Mouse (Mus musculus): ENCODE results near the gene Aff4. TPM values are rescaled to one million over a fixed set of nuclear protein-coding genes. Genes with fewer than 3 reads are reported as not detected.
"Not testable (repeated sequence)": the region's sequence is repeated elsewhere in the genome, so short reads cannot be mapped to it uniquely, and the experiment has no call there.

Aff4 gene
- polyA plus RNA-seq, 1 experiment from 2014 or later: 30.5 TPM

DNA sequence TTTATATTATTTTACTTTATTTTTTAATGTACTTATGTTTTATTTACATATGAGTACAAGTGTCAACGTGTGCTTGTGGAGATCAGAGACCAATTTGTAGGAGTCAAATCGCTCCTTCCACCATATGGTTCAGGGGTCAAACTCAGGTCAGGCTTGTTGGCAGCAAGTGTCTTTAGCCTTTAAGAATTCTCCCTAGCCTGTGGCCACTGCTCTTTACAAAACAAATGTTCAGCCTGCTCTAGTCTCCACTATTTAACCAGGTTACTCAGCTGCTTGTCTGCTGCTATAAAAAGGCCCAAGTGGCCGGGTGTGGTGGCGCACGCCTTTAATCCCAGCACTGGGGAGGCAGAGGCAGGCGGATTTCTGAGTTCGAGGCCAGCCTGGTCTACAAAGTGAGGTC, 32.6 kb upstream of the Aff4 start:
- Histone ChIP-seq H3K9me3 (replicated peaks) (no peaks in the 10 kb centered on the region), H3K4me2 (no peak overlapping the region), H3K27me3 (no peaks in the 10 kb centered on the region), H3K27ac (no peak overlapping the region), H3K9ac (no peak overlapping the region), H3K4me3 (no peak overlapping the region), H3K36me3 (no peaks in the 10 kb centered on the region), H3K4me1 (replicated peaks) (0 out of 2 replicates have a peak, but pooled peaks cover 2% of the 10 kb centered on the region)
- ATAC-seq (replicated peaks; ENCODE audit: insufficient number of reproducible peaks, insufficient read depth, low FRiP score, low read depth): no peak
- WGBS: 76% methylated on average over 7 of the region's 7 CpGs

GRCm38 (mm10) chr11:53318568-53318967, 32.1 kb upstream of the Aff4 start:
- H3K27me3 ChIP-seq; H3K4me1 ChIP-seq (replicated peaks); ATAC-seq (replicated peaks; ENCODE audit: insufficient number of reproducible peaks, insufficient read depth, low FRiP score, low read depth); H3K27ac ChIP-seq; H3K36me3 ChIP-seq; H3K4me2 ChIP-seq; H3K9ac ChIP-seq; H3K4me3 ChIP-seq; H3K9me3 ChIP-seq (replicated peaks): not testable (repeated sequence)
- 96% methylated on average over 3 of the region's 3 CpGs for WGBS

- H3K9me3 ChIP-seq (replicated peaks); H3K4me1 ChIP-seq (replicated peaks); H3K4me3 ChIP-seq; ATAC-seq (replicated peaks; ENCODE audit: insufficient number of reproducible peaks, insufficient read depth, low FRiP score, low read depth); H3K9ac ChIP-seq; H3K4me2 ChIP-seq; H3K27me3 ChIP-seq; H3K27ac ChIP-seq; H3K36me3 ChIP-seq: not testable (repeated sequence)
- 89% methylated on average over 13 of the region's 13 CpGs for WGBS
Measured at GRCm38 (mm10) chr11:53319867-53320266, 30.8 kb upstream of the Aff4 start.

DNA sequence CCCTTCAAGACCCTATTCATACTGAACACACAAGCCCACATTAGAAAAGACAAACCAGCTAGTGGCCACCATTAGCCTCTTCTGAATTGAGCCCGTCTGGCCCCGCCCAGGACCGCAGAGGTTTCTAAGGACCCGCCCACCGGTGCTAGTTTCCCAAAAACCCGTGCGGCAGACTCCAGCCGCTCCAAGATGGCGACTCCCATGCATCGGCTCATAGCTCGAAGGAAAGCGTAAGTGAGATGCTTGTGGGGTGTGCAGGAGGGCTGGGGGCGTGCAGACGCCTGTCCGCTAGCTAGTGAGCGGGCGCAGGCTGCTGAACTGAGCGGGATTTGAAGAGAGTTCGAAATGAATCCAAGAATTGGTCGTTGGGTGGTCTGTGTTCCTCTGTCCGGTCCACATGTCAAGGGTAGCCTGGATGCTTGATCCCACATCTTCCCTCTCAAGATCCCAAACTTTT, 26.1 kb upstream of the Aff4 start, which contains the start of gene Zcchc10:
Gene Zcchc10, plus strand, starts transcription at position 168 of the 457 bp plus-strand sequence.
- ATAC-seq (replicated peaks; ENCODE audit: insufficient number of reproducible peaks, insufficient read depth, low FRiP score, low read depth): peak; percentile 92
- WGBS: 0% methylated on average over 21 of the region's 21 CpGs
- Histone ChIP-seq H3K9me3 (replicated peaks) (no peaks in the 10 kb centered on the region), H3K36me3 (peaks cover 25% of the 10 kb centered on the region), H3K27ac (peak within 1 kb of the TSS; percentile 65), H3K9ac (peak within 1 kb of the TSS; percentile 72), H3K27me3 (no peaks in the 10 kb centered on the region), H3K4me3 (peak within 1 kb of the TSS; percentile 77), H3K4me2 (peak within 1 kb of the TSS; percentile 71), H3K4me1 (replicated peaks) (peaks cover 8% of the 10 kb centered on the region)

GRCm38 (mm10) chr11:53330325-53330724, 20.3 kb upstream of the Aff4 start:
- Histone ChIP-seq H3K9ac (no peak overlapping the region), H3K36me3 (peaks cover 60% of the 10 kb centered on the region), H3K4me2 (no peak overlapping the region), H3K27ac (no peak overlapping the region), H3K27me3 (no peaks in the 10 kb centered on the region), H3K9me3 (replicated peaks) (no peaks in the 10 kb centered on the region), H3K4me1 (replicated peaks) (peaks cover 4% of the 10 kb centered on the region), H3K4me3 (no peak overlapping the region)
- 68% methylated on average over 7 of the region's 7 CpGs for WGBS
- ATAC-seq (replicated peaks; ENCODE audit: insufficient number of reproducible peaks, insufficient read depth, low FRiP score, low read depth): no peak

DNA sequence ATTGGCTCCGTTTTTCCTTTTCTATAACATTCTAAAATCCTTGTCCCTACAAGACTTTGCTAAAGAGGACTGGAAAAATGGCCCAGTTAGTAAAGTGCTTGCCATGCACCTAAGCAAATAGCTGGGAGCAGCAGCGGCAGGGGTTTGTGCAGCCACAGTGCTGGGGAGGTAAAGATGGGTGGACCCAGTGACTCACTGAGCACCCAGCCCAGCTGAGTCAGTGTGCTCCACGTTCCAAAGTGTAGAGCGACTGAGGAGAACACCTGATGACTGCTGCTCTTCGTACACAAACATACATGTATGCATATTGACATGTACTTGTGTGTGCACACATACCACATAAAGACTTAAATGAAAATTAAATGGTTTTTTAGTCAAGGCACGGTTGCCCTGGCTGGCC, 19.5 kb upstream of the Aff4 start:
- Histone ChIP-seq H3K9me3 (replicated peaks) (no peaks in the 10 kb centered on the region), H3K4me2 (no peak overlapping the region), H3K36me3 (peaks cover 60% of the 10 kb centered on the region), H3K4me1 (replicated peaks) (no peaks in the 10 kb centered on the region), H3K27me3 (no peaks in the 10 kb centered on the region), H3K4me3 (no peak overlapping the region), H3K9ac (no peak overlapping the region), H3K27ac (no peak overlapping the region)
- ATAC-seq (replicated peaks; ENCODE audit: insufficient number of reproducible peaks, insufficient read depth, low FRiP score, low read depth): no peak
- 93% methylated on average over 6 of the region's 6 CpGs for WGBS

DNA sequence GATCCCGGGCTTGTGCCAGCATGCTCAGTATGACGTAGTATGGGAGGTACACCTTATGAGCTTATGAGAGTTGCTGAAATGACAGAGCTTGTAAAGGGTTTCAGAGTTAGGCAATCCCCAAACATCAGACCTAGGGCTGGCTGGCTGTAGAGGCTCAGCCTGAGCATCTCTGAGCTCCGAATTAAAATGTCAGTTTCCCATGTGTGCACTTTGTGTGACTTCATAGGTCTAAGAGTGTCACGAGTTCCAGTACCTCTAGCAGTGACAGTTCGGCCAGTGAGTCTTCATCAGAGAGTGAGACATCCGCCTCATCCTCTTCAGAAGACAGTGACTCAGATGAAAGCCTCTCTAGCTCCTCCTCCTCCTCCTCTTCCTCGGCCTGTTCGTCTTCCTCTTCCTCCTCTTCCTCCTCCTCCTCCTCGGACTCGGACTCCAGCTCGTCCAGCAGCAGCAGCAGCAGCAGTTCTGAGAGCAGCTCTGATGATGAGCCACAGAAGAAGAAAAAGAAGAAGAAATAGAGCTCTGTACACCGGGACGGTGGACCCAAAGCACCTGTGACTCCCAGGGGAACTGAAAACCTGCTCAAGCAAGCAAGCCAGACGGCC, 18.5 kb upstream of the Aff4 start:
- no peak overlapping the region for H3K27ac ChIP-seq
- 81% methylated on average over 14 of the region's 14 CpGs for WGBS
- no peak for ATAC-seq (replicated peaks; ENCODE audit: insufficient number of reproducible peaks, insufficient read depth, low FRiP score, low read depth)

DNA sequence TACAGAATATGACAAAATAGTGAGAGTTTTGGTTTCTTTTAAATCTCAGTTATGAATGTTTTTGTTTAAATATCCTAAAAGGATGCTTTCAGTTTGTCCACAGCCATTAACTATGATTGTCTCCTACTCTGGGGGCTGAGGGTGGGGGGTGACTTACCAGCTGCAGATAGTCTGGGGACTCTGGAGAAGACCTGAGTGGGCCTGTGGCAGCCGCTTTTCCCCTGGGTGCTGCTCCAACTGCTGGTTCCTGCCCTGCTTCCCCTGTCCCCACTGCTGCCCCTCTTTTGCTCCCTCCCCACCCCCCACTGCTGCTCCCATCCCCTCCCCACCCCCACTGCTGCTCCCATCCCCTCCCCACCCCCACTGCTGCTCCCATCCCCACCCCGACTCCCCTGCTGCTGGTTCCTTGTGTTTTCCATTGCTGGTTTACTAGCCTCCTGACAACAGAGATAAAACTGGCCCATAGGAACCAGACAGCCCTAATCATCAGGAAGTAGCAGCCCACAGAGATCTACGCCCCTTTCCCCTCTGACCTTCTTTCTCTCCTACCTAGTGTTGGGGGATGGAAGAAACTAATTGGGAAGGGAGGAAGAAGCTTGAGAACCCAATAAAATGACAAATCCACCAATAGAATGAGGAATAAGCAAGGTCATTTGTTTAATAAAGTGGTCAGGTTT, 15.0 kb upstream of the Aff4 start:
- Histone ChIP-seq H3K27ac (no peak overlapping the region), H3K36me3 (peaks cover 28% of the 10 kb centered on the region), H3K4me3 (no peak overlapping the region), H3K9me3 (replicated peaks) (no peaks in the 10 kb centered on the region), H3K9ac (no peak overlapping the region), H3K4me1 (replicated peaks) (no peaks in the 10 kb centered on the region), H3K4me2 (no peak overlapping the region), H3K27me3 (no peaks in the 10 kb centered on the region)
- ATAC-seq (replicated peaks; ENCODE audit: insufficient number of reproducible peaks, insufficient read depth, low FRiP score, low read depth): no peak
- 36% methylated on average over 3 of the region's 3 CpGs for WGBS

More for the DNA sequence above, 18.5 kb upstream of the Aff4 start:
- no peaks in the 10 kb centered on the region for H3K4me1 ChIP-seq (replicated peaks)
- H3K27me3 ChIP-seq: no peaks in the 10 kb centered on the region
- no peak overlapping the region for H3K4me3 ChIP-seq
- peaks cover 57% of the 10 kb centered on the region for H3K36me3 ChIP-seq
- no peak overlapping the region for H3K4me2 ChIP-seq
- H3K9me3 ChIP-seq (replicated peaks): no peaks in the 10 kb centered on the region
- no peak overlapping the region for H3K9ac ChIP-seq

DNA sequence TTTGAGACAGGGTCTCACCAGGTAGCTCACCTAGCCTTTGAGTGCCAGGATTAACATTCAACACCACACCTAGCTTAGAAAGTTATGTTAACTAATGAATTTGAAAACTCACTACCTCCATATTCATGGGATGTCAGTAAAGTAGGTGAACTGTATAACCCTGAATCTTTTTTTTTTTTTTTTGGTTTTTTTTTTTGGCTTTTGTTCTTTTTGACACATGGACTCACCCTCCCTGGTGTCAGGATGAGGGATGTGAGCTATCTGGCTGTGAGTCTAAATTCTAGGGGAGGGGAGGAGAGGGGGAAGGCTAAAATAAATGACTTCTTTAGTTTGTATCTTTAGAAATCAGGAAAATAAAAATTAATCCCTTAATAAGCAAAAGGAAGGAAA, 14.5 kb upstream of the Aff4 start:
- Histone ChIP-seq H3K4me2 (no peak overlapping the region), H3K4me3 (no peak overlapping the region), H3K36me3 (peaks cover 22% of the 10 kb centered on the region), H3K4me1 (replicated peaks) (no peaks in the 10 kb centered on the region), H3K9ac (no peak overlapping the region), H3K9me3 (replicated peaks) (no peaks in the 10 kb centered on the region), H3K27me3 (no peaks in the 10 kb centered on the region), H3K27ac (no peak overlapping the region)
- no peak for ATAC-seq (replicated peaks; ENCODE audit: insufficient number of reproducible peaks, insufficient read depth, low FRiP score, low read depth)

GRCm38 (mm10) chr11:53336924-53337323, 13.7 kb upstream of the Aff4 start:
- Histone ChIP-seq H3K9ac (no peak overlapping the region), H3K27ac (no peak overlapping the region), H3K4me3 (no peak overlapping the region), H3K4me1 (replicated peaks) (no peaks in the 10 kb centered on the region), H3K9me3 (replicated peaks) (no peaks in the 10 kb centered on the region), H3K36me3 (peaks cover 15% of the 10 kb centered on the region), H3K4me2 (no peak overlapping the region), H3K27me3 (no peaks in the 10 kb centered on the region)
- ATAC-seq (replicated peaks; ENCODE audit: insufficient number of reproducible peaks, insufficient read depth, low FRiP score, low read depth): no peak
- WGBS: 68% methylated on average over 1 of the region's 1 CpGs

DNA sequence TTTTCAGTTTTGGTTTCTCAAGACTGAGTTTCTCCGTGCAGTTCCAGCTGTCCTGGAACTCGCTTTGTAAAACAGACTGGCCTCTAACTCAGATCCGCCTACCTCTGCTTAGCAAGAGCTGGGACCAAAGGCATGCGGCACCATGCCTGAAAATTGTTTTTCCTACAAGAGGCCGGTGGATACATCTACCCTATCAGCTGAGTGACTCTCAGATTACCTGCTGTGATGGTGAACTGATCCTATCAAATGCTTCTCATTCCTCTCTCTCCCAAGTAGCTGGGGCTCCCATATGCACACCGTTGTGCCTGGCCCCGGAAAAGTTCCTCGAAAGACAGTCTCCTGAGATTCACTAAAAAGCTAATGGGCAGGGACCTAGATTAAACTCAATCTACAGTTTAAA, 12.9 kb upstream of the Aff4 start:
- H3K9me3 ChIP-seq (replicated peaks): no peaks in the 10 kb centered on the region
- no peak for ATAC-seq (replicated peaks; ENCODE audit: insufficient number of reproducible peaks, insufficient read depth, low FRiP score, low read depth)
- H3K4me3 ChIP-seq: no peak overlapping the region
- no peaks in the 10 kb centered on the region for H3K27me3 ChIP-seq
- H3K4me2 ChIP-seq: no peak overlapping the region
- no peak overlapping the region for H3K27ac ChIP-seq
- WGBS: 56% methylated on average over 8 of the region's 8 CpGs
- peaks cover 8% of the 10 kb centered on the region for H3K36me3 ChIP-seq
- H3K9ac ChIP-seq: no peak overlapping the region
- no peaks in the 10 kb centered on the region for H3K4me1 ChIP-seq (replicated peaks)

DNA sequence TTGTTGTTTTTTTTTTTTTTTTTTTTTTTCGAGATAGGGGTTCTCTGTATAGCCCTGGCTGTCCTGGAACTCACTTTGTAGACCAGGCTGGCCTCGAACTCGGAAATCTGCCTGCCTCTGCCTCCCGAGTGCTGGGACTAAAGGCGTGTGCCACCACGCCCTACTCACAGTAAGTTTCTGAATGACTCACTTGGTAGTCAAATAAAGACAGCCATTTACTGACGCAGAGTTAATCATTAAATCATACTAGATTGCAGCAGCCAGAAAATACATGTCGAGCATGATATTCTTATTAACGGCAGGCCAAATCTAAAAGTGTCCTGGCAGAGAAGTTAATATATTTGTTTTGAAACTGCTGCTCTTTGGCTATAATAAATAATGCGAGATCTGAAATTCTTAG, 9.6 kb upstream of the Aff4 start:
- not testable (repeated sequence) for H3K4me2 ChIP-seq; H3K36me3 ChIP-seq; H3K27me3 ChIP-seq; H3K27ac ChIP-seq; H3K9me3 ChIP-seq (replicated peaks); H3K9ac ChIP-seq; H3K4me3 ChIP-seq; ATAC-seq (replicated peaks; ENCODE audit: insufficient number of reproducible peaks, insufficient read depth, low FRiP score, low read depth); H3K4me1 ChIP-seq (replicated peaks)
- 82% methylated on average over 10 of the region's 10 CpGs for WGBS
